Mouse (Mus musculus): Measurements from ENCODE around the gene Zbtb4.
A peak's percentile ranks its signal among the peaks of the same experiment; 100 is the strongest.

- TF ChIP-seq POLR2A (IDR thresholded peaks at IDR 0.05; ENCODE audit: borderline replicate concordance, insufficient read depth, low read length) (0 out of 2 replicates have a peak, but pooled peaks have one; percentile 52), CTCF (IDR thresholded peaks at IDR 0.05; ENCODE audit: borderline replicate concordance, insufficient read depth, low read depth, low read length) (no peak)
These were observed at the start of gene Zbtb4 for GRCm38 (mm10) chr11:69765221-69766125.
